In the genomic region with DNA sequence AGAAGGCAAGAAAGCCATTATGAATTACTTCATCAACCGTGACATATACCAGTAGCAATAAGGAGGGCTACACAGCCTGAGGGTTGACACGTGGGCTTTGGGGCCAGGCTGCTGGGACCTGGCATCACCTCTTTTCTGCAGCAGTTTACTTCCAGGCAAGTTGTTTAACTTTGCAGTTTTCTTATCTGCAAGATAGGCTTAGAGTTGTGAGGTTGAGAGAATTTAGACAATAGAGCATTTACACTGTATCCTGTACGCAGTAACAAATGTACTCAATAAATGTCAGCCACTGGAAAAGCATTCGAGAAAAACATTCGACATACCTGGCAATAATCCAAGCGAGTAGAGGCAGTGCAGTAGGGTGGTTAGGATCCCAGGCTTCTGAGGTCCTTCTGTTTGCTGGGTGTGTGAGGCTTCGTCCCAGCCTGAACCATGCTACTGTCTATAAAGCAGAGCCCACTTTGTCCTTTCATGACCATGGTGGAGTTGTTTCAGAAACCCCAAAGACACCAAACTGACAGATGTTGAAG, we compare ENCODE assay signal across 28 mouse cellular contexts. TPM values are rescaled to one million over a fixed set of nuclear protein-coding genes. Genes with fewer than 3 reads are reported as not detected.
A peak's percentile ranks its signal among the peaks of the same experiment; 100 is the strongest.
DNase-seq lines count a peak whose midpoint lies in the region; ATAC-seq and TF ChIP-seq lines count a peak whose summit lies in the region.
"Had no signal": no experiment of that assay in that cellular context is flagged by ENCODE, and none has a peak within 500 bp of the region (broad histone marks: within the 10 kb centered on the region; RNA-seq: fewer than 3 reads in every experiment).

No protein-coding gene starts in this region.

- no peaks in the 10 kb centered on the region for H3K27me3 ChIP-seq in intestine, embryonic 16.5 days (replicated peaks; ENCODE audit: control insufficient read depth, insufficient read depth, low read length)
- H3K27me3 ChIP-seq in intestine, embryonic 15.5 days (replicated peaks), result no peaks in the 10 kb centered on the region
- no peaks in the 10 kb centered on the region for H3K27me3 ChIP-seq in liver, embryonic 16.5 days (ENCODE audit: control insufficient read depth, insufficient read depth, low read depth, low read length)
- H3K27me3 ChIP-seq in midbrain, embryonic 11.5 days (ENCODE audit: control insufficient read depth, insufficient read depth, low read length), result no peaks in the 10 kb centered on the region
- H3K27me3 ChIP-seq in midbrain, embryonic 16.5 days (ENCODE audit: control insufficient read depth, insufficient read depth, low read depth, low read length), result no peaks in the 10 kb centered on the region
- H3K27me3 ChIP-seq in stomach, embryonic 16.5 days (ENCODE audit: control insufficient read depth, insufficient read depth, low read length), result no peaks in the 10 kb centered on the region
- H3K27me3 ChIP-seq in hindbrain, postnatal 0 days (ENCODE audit: insufficient read depth, low read length), result no peaks in the 10 kb centered on the region
- H3K27me3 ChIP-seq: CH12.LX; limb, embryonic 12.5 days; midbrain, embryonic 12.5 days; Patski had no signal

- no peak overlapping the region for H3K4me3 ChIP-seq in intestine, embryonic 16.5 days (ENCODE audit: low read length)
- H3K4me3 ChIP-seq in intestine, embryonic 15.5 days (replicated peaks), result no peak overlapping the region
- no peak overlapping the region for H3K4me3 ChIP-seq in liver, embryonic 16.5 days (ENCODE audit: low read depth, low read length)
- H3K4me3 ChIP-seq in midbrain, embryonic 11.5 days (ENCODE audit: low read depth, low read length), result no peak overlapping the region
- H3K4me3 ChIP-seq in midbrain, embryonic 16.5 days (ENCODE audit: low read depth, low read length), result no peak overlapping the region
- H3K4me3 ChIP-seq in stomach, embryonic 16.5 days (replicated peaks; ENCODE audit: low read length), result no peak overlapping the region
- no peak overlapping the region for H3K4me3 ChIP-seq in hindbrain, postnatal 0 days (ENCODE audit: low read length)
- H3K4me3 ChIP-seq: forebrain, embryonic 10.5 days; limb, embryonic 12.5 days; midbrain, embryonic 12.5 days had no signal

- no peak for DNase-seq in liver
- peak; percentile 33 for DNase-seq in midbrain, embryonic 11.5 days (ENCODE audit: low spot score, missing footprints)
- no peak for DNase-seq in hindbrain, postnatal 0 days (ENCODE audit: low spot score)
- DNase-seq: adrenal gland, adult 8-10 months; B cell, adult 2 months; cerebellum, adult 18-20 months; cerebellum, postnatal 14 days; gastrocnemius, postnatal 10 days; heart, postnatal 4 days; layer of hippocampus, postnatal 36 days; retina, postnatal 1 day; right cerebral cortex, postnatal 25 days; spleen, adult 18-20 months had no signal

- H3K27ac ChIP-seq in intestine, embryonic 16.5 days (ENCODE audit: low read length), result no peak overlapping the region
- H3K27ac ChIP-seq in intestine, embryonic 15.5 days, result no peak overlapping the region
- no peak overlapping the region for H3K27ac ChIP-seq in liver, embryonic 16.5 days (ENCODE audit: low read length)
- H3K27ac ChIP-seq in midbrain, embryonic 11.5 days (ENCODE audit: low read depth, low read length), result no peak overlapping the region
- H3K27ac ChIP-seq in midbrain, embryonic 16.5 days (ENCODE audit: low read length), result no peak overlapping the region
- peak overlapping the region; percentile 7 for H3K27ac ChIP-seq in stomach, embryonic 16.5 days (ENCODE audit: low read length)
- H3K27ac ChIP-seq in hindbrain, postnatal 0 days, result no peak overlapping the region
- H3K27ac ChIP-seq: forebrain, embryonic 10.5 days; hindbrain, embryonic 14.5 days; limb, embryonic 12.5 days; liver, embryonic 14.5 days; midbrain, embryonic 12.5 days had no signal

- H3K36me3 ChIP-seq in intestine, embryonic 16.5 days (ENCODE audit: control insufficient read depth, insufficient read depth, low read length), result no peaks in the 10 kb centered on the region
- H3K36me3 ChIP-seq in intestine, embryonic 15.5 days, result no peaks in the 10 kb centered on the region
- no peaks in the 10 kb centered on the region for H3K36me3 ChIP-seq in liver, embryonic 16.5 days (ENCODE audit: control insufficient read depth, insufficient read depth)
- no peaks in the 10 kb centered on the region for H3K36me3 ChIP-seq in midbrain, embryonic 11.5 days (ENCODE audit: control insufficient read depth, insufficient read depth, low read length)
- H3K36me3 ChIP-seq in midbrain, embryonic 16.5 days (ENCODE audit: control insufficient read depth, insufficient read depth, low read length), result no peaks in the 10 kb centered on the region; the same call in 1 of the 2 replicates
- no peaks in the 10 kb centered on the region for H3K36me3 ChIP-seq in stomach, embryonic 16.5 days (ENCODE audit: control insufficient read depth, insufficient read depth, low read length)
- H3K36me3 ChIP-seq in hindbrain, postnatal 0 days (ENCODE audit: insufficient read depth, low read length), result peaks cover 13% of the 10 kb centered on the region; the same call in 1 of the 2 replicates
- H3K36me3 ChIP-seq: G1E had no signal

- H3K4me1 ChIP-seq in intestine, embryonic 16.5 days (ENCODE audit: control insufficient read depth, insufficient read depth, low read length), result peaks cover 28% of the 10 kb centered on the region
- peaks cover 25% of the 10 kb centered on the region for H3K4me1 ChIP-seq in intestine, embryonic 15.5 days (replicated peaks)
- no peaks in the 10 kb centered on the region; the same call in 1 of the 2 replicates for H3K4me1 ChIP-seq in liver, embryonic 16.5 days (ENCODE audit: control insufficient read depth, low read depth, low read length)
- H3K4me1 ChIP-seq in midbrain, embryonic 11.5 days (ENCODE audit: control insufficient read depth, insufficient read depth, low read length), result no peaks in the 10 kb centered on the region
- peaks cover 2% of the 10 kb centered on the region for H3K4me1 ChIP-seq in midbrain, embryonic 16.5 days (ENCODE audit: control insufficient read depth, insufficient read depth, low read length)
- peaks cover 42% of the 10 kb centered on the region for H3K4me1 ChIP-seq in stomach, embryonic 16.5 days (ENCODE audit: control insufficient read depth, insufficient read depth, low read length)
- no peaks in the 10 kb centered on the region for H3K4me1 ChIP-seq in hindbrain, postnatal 0 days (ENCODE audit: insufficient read depth, low read length)

- H3K9me3 ChIP-seq in intestine, embryonic 16.5 days (ENCODE audit: control insufficient read depth, low read length), result no peaks in the 10 kb centered on the region
- no peaks in the 10 kb centered on the region for H3K9me3 ChIP-seq in intestine, embryonic 15.5 days
- H3K9me3 ChIP-seq in liver, embryonic 16.5 days (replicated peaks; ENCODE audit: control insufficient read depth, low read length), result no peaks in the 10 kb centered on the region
- H3K9me3 ChIP-seq in midbrain, embryonic 11.5 days (ENCODE audit: control insufficient read depth, low read length), result no peaks in the 10 kb centered on the region
- H3K9me3 ChIP-seq in midbrain, embryonic 16.5 days (replicated peaks; ENCODE audit: control insufficient read depth, low read length, poor library complexity, severe bottlenecking), result no peaks in the 10 kb centered on the region
- H3K9me3 ChIP-seq in stomach, embryonic 16.5 days (replicated peaks; ENCODE audit: control insufficient read depth, low read length), result no peaks in the 10 kb centered on the region
- H3K9me3 ChIP-seq in hindbrain, postnatal 0 days (ENCODE audit: low read length), result no peaks in the 10 kb centered on the region
- H3K9me3 ChIP-seq: forebrain, embryonic 10.5 days; G1E; limb, embryonic 12.5 days; midbrain, embryonic 12.5 days had no signal

- peak; percentile 29; the same call in 1 of the 2 replicates for ATAC-seq in intestine, embryonic 16.5 days
- ATAC-seq in intestine, embryonic 15.5 days, result no peak
- 0 out of 2 replicates have a peak, but pooled peaks have one; percentile 17 for ATAC-seq in liver, embryonic 16.5 days (ENCODE audit: low read depth)
- ATAC-seq in midbrain, embryonic 11.5 days (ENCODE audit: low FRiP score), result no peak
- no peak for ATAC-seq in midbrain, embryonic 16.5 days
- peak; percentile 32; the same call in 1 of the 2 replicates for ATAC-seq in stomach, embryonic 16.5 days (ENCODE audit: insufficient read depth, low FRiP score)
- no peak for ATAC-seq in hindbrain, postnatal 0 days
- ATAC-seq: forebrain, embryonic 16.5 days; Patski had no signal

- 42% methylated on average over 7 of the region's 7 CpGs for WGBS in intestine, embryonic 16.5 days
- WGBS in intestine, embryonic 15.5 days, result 45% methylated on average over 7 of the region's 7 CpGs
- 51% methylated on average over 7 of the region's 7 CpGs for WGBS in liver, embryonic 16.5 days (ENCODE audit: insufficient replicate concordance)
- 87% methylated on average over 7 of the region's 7 CpGs for WGBS in midbrain, embryonic 11.5 days
- 84% methylated on average over 7 of the region's 7 CpGs for WGBS in midbrain, embryonic 16.5 days
- 31% methylated on average over 7 of the region's 7 CpGs for WGBS in stomach, embryonic 16.5 days
- WGBS in hindbrain, postnatal 0 days, result 70% methylated on average over 7 of the region's 7 CpGs

- H3K9ac ChIP-seq in intestine, embryonic 16.5 days (ENCODE audit: low read depth, low read length), result no peak overlapping the region
- no peak overlapping the region for H3K9ac ChIP-seq in intestine, embryonic 15.5 days
- no peak overlapping the region for H3K9ac ChIP-seq in liver, embryonic 16.5 days (ENCODE audit: low read depth, low read length)
- H3K9ac ChIP-seq in midbrain, embryonic 11.5 days (ENCODE audit: low read length), result no peak overlapping the region
- no peak overlapping the region for H3K9ac ChIP-seq in midbrain, embryonic 16.5 days (ENCODE audit: low read depth, low read length)
- no peak overlapping the region for H3K9ac ChIP-seq in stomach, embryonic 16.5 days (ENCODE audit: low read length)
- no peak overlapping the region for H3K9ac ChIP-seq in hindbrain, postnatal 0 days (replicated peaks; ENCODE audit: low read length)
- H3K9ac ChIP-seq: hindbrain, embryonic 14.5 days; limb, embryonic 12.5 days; liver, embryonic 14.5 days; midbrain, embryonic 12.5 days had no signal

- TF ChIP-seq CTCF in hindbrain, postnatal 0 days (IDR thresholded peaks at IDR 0.05; ENCODE audit: low read depth), result no peak

- no peak overlapping the region for H3K4me2 ChIP-seq in intestine, embryonic 16.5 days (ENCODE audit: low read depth, low read length)
- H3K4me2 ChIP-seq in intestine, embryonic 15.5 days (replicated peaks), result no peak overlapping the region
- H3K4me2 ChIP-seq in liver, embryonic 16.5 days (ENCODE audit: low read depth, low read length), result no peak overlapping the region
- no peak overlapping the region for H3K4me2 ChIP-seq in midbrain, embryonic 11.5 days
- no peak overlapping the region for H3K4me2 ChIP-seq in midbrain, embryonic 16.5 days (ENCODE audit: low read length)
- H3K4me2 ChIP-seq in stomach, embryonic 16.5 days (ENCODE audit: low read depth, low read length), result no peak overlapping the region
- H3K4me2 ChIP-seq in hindbrain, postnatal 0 days (ENCODE audit: low read depth, low read length), result no peak overlapping the region
- H3K4me2 ChIP-seq: hindbrain, embryonic 14.5 days; limb, embryonic 12.5 days; midbrain, embryonic 12.5 days had no signal

RNA-seq across cellular contexts. Expression of a gene that starts 6.8 kb away (rescaled TPM):
- 13.0 and 13.1 TPM in 2 replicates for polyA plus RNA-seq in intestine, embryonic 16.5 days (2015; fragmentation: Nextera tagmentation; extraction: Ambion mirVana)
- polyA plus RNA-seq in intestine, embryonic 15.5 days (2015; fragmentation: Nextera tagmentation; extraction: Ambion mirVana), result 13.8 and 14.2 TPM in 2 replicates
- polyA plus RNA-seq in liver, embryonic 16.5 days (2015; fragmentation: Nextera tagmentation; extraction: Ambion mirVana), result 2.1 and 2.7 TPM in 2 replicates
- 25.6 and 25.9 TPM in 2 replicates for polyA plus RNA-seq in midbrain, embryonic 11.5 days (2014; fragmentation: Nextera tagmentation; extraction: Ambion mirVana)
- 35.2 and 36.8 TPM in 2 replicates for polyA plus RNA-seq in midbrain, embryonic 16.5 days (2015; fragmentation: Nextera tagmentation; extraction: Ambion mirVana)
- polyA plus RNA-seq in stomach, embryonic 16.5 days (2015; fragmentation: Nextera tagmentation; extraction: Ambion mirVana), result 21.0 and 21.1 TPM in 2 replicates
- total RNA-seq in hindbrain, postnatal 0 days (2014; rRNA removed), result 29.3 and 29.4 TPM in 2 replicates
- polyA plus RNA-seq in hindbrain, postnatal 0 days (2015; fragmentation: Nextera tagmentation; extraction: Ambion mirVana), result 19.2 and 19.7 TPM in 2 replicates

RNA-seq across cellular contexts. Expression of a gene that starts 6.9 kb away (rescaled TPM):
- 10.0 and 12.2 TPM in 2 replicates for polyA plus RNA-seq in intestine, embryonic 16.5 days (2015; fragmentation: Nextera tagmentation; extraction: Ambion mirVana)
- 14.5 and 14.6 TPM in 2 replicates for polyA plus RNA-seq in intestine, embryonic 15.5 days (2015; fragmentation: Nextera tagmentation; extraction: Ambion mirVana)
- 8.5 and 9.3 TPM in 2 replicates for polyA plus RNA-seq in liver, embryonic 16.5 days (2015; fragmentation: Nextera tagmentation; extraction: Ambion mirVana)
- polyA plus RNA-seq in midbrain, embryonic 11.5 days (2014; fragmentation: Nextera tagmentation; extraction: Ambion mirVana), result 19.6 and 24.7 TPM in 2 replicates
- polyA plus RNA-seq in midbrain, embryonic 16.5 days (2015; fragmentation: Nextera tagmentation; extraction: Ambion mirVana), result 8.9 and 10.1 TPM in 2 replicates
- polyA plus RNA-seq in stomach, embryonic 16.5 days (2015; fragmentation: Nextera tagmentation; extraction: Ambion mirVana), result 14.9 and 15.0 TPM in 2 replicates
- 2.9 and 3.8 TPM in 2 replicates for total RNA-seq in hindbrain, postnatal 0 days (2014; rRNA removed)
- polyA plus RNA-seq in hindbrain, postnatal 0 days (2015; fragmentation: Nextera tagmentation; extraction: Ambion mirVana), result 5.6 and 6.5 TPM in 2 replicates

RNA-seq across cellular contexts. Expression of a gene that starts 21.9 kb away (rescaled TPM):
- polyA plus RNA-seq in intestine, embryonic 16.5 days (2015; fragmentation: Nextera tagmentation; extraction: Ambion mirVana), result 0.36 and 0.44 TPM in 2 replicates
- polyA plus RNA-seq in intestine, embryonic 15.5 days (2015; fragmentation: Nextera tagmentation; extraction: Ambion mirVana), result 0.42 and 0.49 TPM in 2 replicates
- polyA plus RNA-seq in liver, embryonic 16.5 days (2015; fragmentation: Nextera tagmentation; extraction: Ambion mirVana), result 0.08 TPM in 1 of 2 replicates, not detected in the other
- polyA plus RNA-seq in midbrain, embryonic 11.5 days (2014; fragmentation: Nextera tagmentation; extraction: Ambion mirVana), result 1.7 and 2.0 TPM in 2 replicates
- polyA plus RNA-seq in midbrain, embryonic 16.5 days (2015; fragmentation: Nextera tagmentation; extraction: Ambion mirVana), result 3.1 and 3.2 TPM in 2 replicates
- 0.60 and 0.65 TPM in 2 replicates for polyA plus RNA-seq in stomach, embryonic 16.5 days (2015; fragmentation: Nextera tagmentation; extraction: Ambion mirVana)
- 1.8 and 2.4 TPM in 2 replicates for total RNA-seq in hindbrain, postnatal 0 days (2014; rRNA removed)
- 1.6 and 2.0 TPM in 2 replicates for polyA plus RNA-seq in hindbrain, postnatal 0 days (2015; fragmentation: Nextera tagmentation; extraction: Ambion mirVana)
- total RNA-seq: monocyte, adult 5-6 weeks had no signal
- polyA plus RNA-seq: G1E had no signal

RNA-seq across cellular contexts. Expression of a gene that starts 51.5 kb away (rescaled TPM):
- polyA plus RNA-seq in intestine, embryonic 16.5 days (2015; fragmentation: Nextera tagmentation; extraction: Ambion mirVana), result 1,840 and 1,978 TPM in 2 replicates
- polyA plus RNA-seq in intestine, embryonic 15.5 days (2015; fragmentation: Nextera tagmentation; extraction: Ambion mirVana), result 2,172 and 2,428 TPM in 2 replicates
- 967 and 1,136 TPM in 2 replicates for polyA plus RNA-seq in liver, embryonic 16.5 days (2015; fragmentation: Nextera tagmentation; extraction: Ambion mirVana)
- polyA plus RNA-seq in midbrain, embryonic 11.5 days (2014; fragmentation: Nextera tagmentation; extraction: Ambion mirVana), result 1,817 and 1,848 TPM in 2 replicates
- polyA plus RNA-seq in midbrain, embryonic 16.5 days (2015; fragmentation: Nextera tagmentation; extraction: Ambion mirVana), result 855 and 922 TPM in 2 replicates
- polyA plus RNA-seq in stomach, embryonic 16.5 days (2015; fragmentation: Nextera tagmentation; extraction: Ambion mirVana), result 1,851 and 2,115 TPM in 2 replicates
- 790 and 802 TPM in 2 replicates for total RNA-seq in hindbrain, postnatal 0 days (2014; rRNA removed)
- polyA plus RNA-seq in hindbrain, postnatal 0 days (2015; fragmentation: Nextera tagmentation; extraction: Ambion mirVana), result 1,119 and 1,169 TPM in 2 replicates

Comparison
In these comparisons a context has a peak if more than half of its experiments do, and no peak if none do; other contexts are left out.
1. ATAC-seq: peak in intestine, embryonic 16.5 days (single experiment), liver, embryonic 16.5 days (single experiment) and stomach, embryonic 16.5 days (single experiment); none in intestine, embryonic 15.5 days (single experiment), midbrain, embryonic 11.5 days (single experiment), midbrain, embryonic 16.5 days (single experiment) and hindbrain, postnatal 0 days (single experiment).